Mouse (Mus musculus) MEL (cell line): ENCODE data around the gene Neurl4. TPM values are rescaled to one million over a fixed set of nuclear protein-coding genes. Genes with fewer than 3 reads are reported as not detected.
"Not testable (repeated sequence)": the region's sequence is repeated elsewhere in the genome, so short reads cannot be mapped to it uniquely, and the experiment has no call there.

Experiments used
- DNase-seq: peaks from one replicate; pipeline ENCODE4 v3.0.0; 2011; ENCODE audit warnings: low read depth, low spot score
- H3K27ac ChIP-seq: 2 replicates; pipeline ENCODE4 v1.5.1; 2012; ENCODE audit warnings: low read depth, mild to moderate bottlenecking, control low read depth, low read length, moderate library complexity; ENCODE audit not compliant: control insufficient read depth
- H3K27me3 ChIP-seq, 2 experiments: fragments of 150-350 bp in 1 of 2; sonication (generic) in 1 of 2; 2 replicates each; pipeline ENCODE4 v1.6.1; 2012; ENCODE audit warnings: low read length in 2 of 2, mild to moderate bottlenecking in 2 of 2, improper control_type of control experiment in 1 of 2, moderate library complexity in 1 of 2; ENCODE audit not compliant: insufficient read depth in 2 of 2, control insufficient read depth in 1 of 2
- H3K36me3 ChIP-seq, 2 experiments: 2 replicates each; pipeline ENCODE4 v1.6.1; 2012 to 2014; ENCODE audit warnings: low read length in 2 of 2, improper control_type of control experiment in 1 of 2, inconsistent platforms in 1 of 2, mild to moderate bottlenecking in 1 of 2; ENCODE audit not compliant: insufficient read depth in 2 of 2, control insufficient read depth in 1 of 2
- H3K4me1 ChIP-seq, 2 experiments: fragments of 150-350 bp in 1 of 2; sonication (generic) in 1 of 2; 2 replicates each; pipeline ENCODE4 v1.6.1; 2012; ENCODE audit warnings: low read length in 2 of 2, improper control_type of control experiment in 1 of 2, mild to moderate bottlenecking in 1 of 2; ENCODE audit not compliant: insufficient read depth in 2 of 2, control insufficient read depth in 1 of 2
- H3K4me3 ChIP-seq, 2 experiments: fragments of 150-350 bp in 1 of 2; sonication (generic) in 1 of 2; 2 replicates each; pipeline ENCODE4 v1.5.1; 2012; ENCODE audit warnings: low read depth in 2 of 2, low read length in 2 of 2, mild to moderate bottlenecking in 2 of 2, moderate library complexity in 2 of 2, control low read depth in 1 of 2, improper control_type of control experiment in 1 of 2; ENCODE audit not compliant: control insufficient read depth in 1 of 2, insufficient read depth in 1 of 2
- H3K79me2 ChIP-seq: 2 replicates; pipeline ENCODE4 v1.6.1; 2012; ENCODE audit warnings: mild to moderate bottlenecking, low read length, moderate library complexity; ENCODE audit not compliant: control insufficient read depth, poor library complexity, insufficient read depth
- H3K9ac ChIP-seq: 2 replicates; pipeline ENCODE4 v1.6.1; 2012; ENCODE audit warnings: low read depth, mild to moderate bottlenecking, control low read depth, low read length, moderate library complexity; ENCODE audit not compliant: control insufficient read depth, poor library complexity, severe bottlenecking
- H3K9me3 ChIP-seq: fragments of 150-350 bp; sonication (generic); replicated peaks from 2 replicates; pipeline ENCODE4 v1.6.1; 2012; ENCODE audit warnings: mild to moderate bottlenecking, low read length, improper control_type of control experiment, moderate library complexity; ENCODE audit not compliant: insufficient read depth
- BHLHE40 ChIP-seq: IDR thresholded peaks from 2 replicates; pipeline ENCODE4 v1.6.1; 2012; ENCODE audit warnings: low read depth, mild to moderate bottlenecking, inconsistent platforms, low read length, improper control_type of control experiment, borderline replicate concordance
- CHD1 ChIP-seq: IDR thresholded peaks from 2 replicates; pipeline ENCODE4 v1.6.1; 2012; ENCODE audit warnings: low read depth, mild to moderate bottlenecking, inconsistent platforms, low read length, improper control_type of control experiment
- CHD2 ChIP-seq: IDR thresholded peaks from 2 replicates; pipeline ENCODE4 v1.6.1; 2011; ENCODE audit warnings: low read length, improper control_type of control experiment
- CTCF ChIP-seq, 3 experiments: IDR thresholded peaks in 2 of 3; conservative IDR thresholded peaks in 1 of 3; 2 replicates each; pipeline ENCODE4 v1.5.1; 2011 to 2012; ENCODE audit warnings: low read length in 3 of 3, low read depth in 2 of 3, mild to moderate bottlenecking in 2 of 3, improper control_type of control experiment in 1 of 3, inconsistent platforms in 1 of 3, mixed read lengths in 1 of 3, moderate library complexity in 1 of 3; ENCODE audit not compliant: control insufficient read depth in 1 of 3, insufficient read depth in 1 of 3, poor library complexity in 1 of 3, severe bottlenecking in 1 of 3
- EP300 ChIP-seq, 2 experiments: IDR thresholded peaks; 2 replicates each; pipeline ENCODE4 v1.6.1; 2011; ENCODE audit warnings: improper control_type of control experiment in 2 of 2, low read length in 2 of 2, low read depth in 1 of 2, mild to moderate bottlenecking in 1 of 2
- ETS1 ChIP-seq: IDR thresholded peaks from 2 replicates; pipeline ENCODE4 v1.6.1; 2012; ENCODE audit warnings: low read depth, mild to moderate bottlenecking, inconsistent platforms, low read length, improper control_type of control experiment, moderate library complexity
- GABPA ChIP-seq: IDR thresholded peaks from 2 replicates; pipeline ENCODE4 v1.6.1; 2012; ENCODE audit warnings: low read depth, mild to moderate bottlenecking, inconsistent platforms, low read length, improper control_type of control experiment, moderate library complexity
- KAT2A ChIP-seq: conservative IDR thresholded peaks from 2 replicates; pipeline ENCODE4 v1.6.1; 2012; ENCODE audit warnings: low read depth, low read length, improper control_type of control experiment, inconsistent platforms
- MAX ChIP-seq: IDR thresholded peaks from 2 replicates; pipeline ENCODE4 v1.6.1; 2011; ENCODE audit warnings: low read length, improper control_type of control experiment
- MAZ ChIP-seq: IDR thresholded peaks from 2 replicates; pipeline ENCODE4 v1.6.1; 2012; ENCODE audit warnings: low read depth, mild to moderate bottlenecking, inconsistent platforms, low read length, improper control_type of control experiment
- MEF2A ChIP-seq: IDR thresholded peaks from 2 replicates; pipeline ENCODE4 v1.6.1; 2014; ENCODE audit warnings: low read depth, mild to moderate bottlenecking, inconsistent platforms, low read length, improper control_type of control experiment; ENCODE audit not compliant: poor library complexity, insufficient replicate concordance, severe bottlenecking; ENCODE audit errors: extremely low read depth
- MXI1 ChIP-seq: IDR thresholded peaks from 2 replicates; pipeline ENCODE4 v1.6.1; 2011; ENCODE audit warnings: mild to moderate bottlenecking, low read depth, low read length, improper control_type of control experiment
- MYC ChIP-seq: IDR thresholded peaks from 2 replicates; pipeline ENCODE4 v1.6.1; 2011; ENCODE audit warnings: low read depth, mild to moderate bottlenecking, low read length, improper control_type of control experiment, moderate library complexity
- POLR2A ChIP-seq, 2 experiments: IDR thresholded peaks; 2 replicates each; pipeline ENCODE4 v1.6.1; 2011 to 2012; ENCODE audit warnings: low read length in 2 of 2, mild to moderate bottlenecking in 2 of 2, control low read depth in 1 of 2, improper control_type of control experiment in 1 of 2, low read depth in 1 of 2, moderate library complexity in 1 of 2; ENCODE audit not compliant: control insufficient read depth in 1 of 2, insufficient read depth in 1 of 2, poor library complexity in 1 of 2
- POLR2AphosphoS2 ChIP-seq: IDR thresholded peaks from 2 replicates; pipeline ENCODE4 v1.6.1; 2011; ENCODE audit warnings: low read length, improper control_type of control experiment
- POLR2AphosphoS5 ChIP-seq: IDR thresholded peaks from 2 replicates; pipeline ENCODE4 v1.6.1; 2012; ENCODE audit warnings: low read depth, borderline replicate concordance, mild to moderate bottlenecking, inconsistent platforms, low read length, moderate library complexity, mixed read lengths
- RAD21 ChIP-seq: IDR thresholded peaks from 2 replicates; pipeline ENCODE4 v1.6.1; 2011; ENCODE audit warnings: mild to moderate bottlenecking, low read depth, low read length, improper control_type of control experiment
- RCOR1 ChIP-seq: IDR thresholded peaks from 2 replicates; pipeline ENCODE4 v1.6.1; 2012; ENCODE audit warnings: low read depth, mild to moderate bottlenecking, inconsistent platforms, low read length, improper control_type of control experiment
- SIN3A ChIP-seq: IDR thresholded peaks from 2 replicates; pipeline ENCODE4 v1.6.1; 2012; ENCODE audit warnings: low read length, improper control_type of control experiment, inconsistent platforms
- SMC3 ChIP-seq: IDR thresholded peaks from 2 replicates; pipeline ENCODE4 v1.6.1; 2011; ENCODE audit warnings: low read depth, low read length, improper control_type of control experiment
- TAL1 ChIP-seq: IDR thresholded peaks from 2 replicates; pipeline ENCODE4 v1.6.1; 2012; ENCODE audit warnings: mild to moderate bottlenecking, inconsistent platforms, low read length, moderate library complexity, mixed read lengths
- TBP ChIP-seq: IDR thresholded peaks from 2 replicates; pipeline ENCODE4 v1.8.0; 2011; ENCODE audit warnings: low read depth, low read length, improper control_type of control experiment
- TCF12 ChIP-seq: IDR thresholded peaks from 2 replicates; pipeline ENCODE4 v1.6.1; 2014; ENCODE audit warnings: low read depth, mild to moderate bottlenecking, inconsistent platforms, low read length, improper control_type of control experiment, moderate library complexity
- UBTF ChIP-seq: IDR thresholded peaks from 2 replicates; pipeline ENCODE4 v1.6.1; 2012; ENCODE audit warnings: low read depth, mild to moderate bottlenecking, inconsistent platforms, low read length, improper control_type of control experiment, moderate library complexity, borderline replicate concordance; ENCODE audit not compliant: insufficient read depth
- USF1 ChIP-seq: IDR thresholded peaks from 2 replicates; pipeline ENCODE4 v1.6.1; 2014; ENCODE audit warnings: low read depth, mild to moderate bottlenecking, inconsistent platforms, low read length, improper control_type of control experiment, moderate library complexity
- USF2 ChIP-seq, 2 experiments: IDR thresholded peaks; 2 replicates each; pipeline ENCODE4 v1.6.1; 2011 to 2012; ENCODE audit warnings: improper control_type of control experiment in 2 of 2, low read length in 2 of 2, borderline replicate concordance in 1 of 2, inconsistent platforms in 1 of 2, low read depth in 1 of 2, mild to moderate bottlenecking in 1 of 2; ENCODE audit not compliant: insufficient read depth in 1 of 2
- ZC3H11A ChIP-seq: IDR thresholded peaks from 2 replicates; pipeline ENCODE4 v1.6.1; 2012; ENCODE audit warnings: low read depth, mild to moderate bottlenecking, inconsistent platforms, low read length, improper control_type of control experiment
- ZKSCAN1 ChIP-seq: IDR thresholded peaks from 2 replicates; pipeline ENCODE4 v1.6.1; 2012; ENCODE audit warnings: low read depth, mild to moderate bottlenecking, inconsistent platforms, low read length, improper control_type of control experiment, moderate library complexity
- ZMIZ1 ChIP-seq: IDR thresholded peaks from 2 replicates; pipeline ENCODE4 v1.6.1; 2012; ENCODE audit warnings: low read depth, mild to moderate bottlenecking, inconsistent platforms, low read length, improper control_type of control experiment, moderate library complexity
- ZNF384 ChIP-seq: IDR thresholded peaks from 2 replicates; pipeline ENCODE4 v1.6.1; 2012; ENCODE audit warnings: low read depth, mild to moderate bottlenecking, inconsistent platforms, low read length, improper control_type of control experiment
- polyA plus RNA-seq, 2 experiments: library from polyadenylated mRNA; stranded (reverse) in 1 of 2; unstranded in 1 of 2; fragments of >175 nt in 1 of 2; fragments of >200 nt in 1 of 2; gene quantifications; 2 replicates each; pipeline versions ENCODE4 v1.2.1 to v1.2.4; 2012; ENCODE audit warnings: low replicate concordance in 2 of 2, low read depth in 1 of 2; ENCODE audit not compliant: insufficient read length in 2 of 2, insufficient read depth in 1 of 2, missing spikeins in 1 of 2
- total RNA-seq: library from RNA; depleted of rRNA; stranded (reverse); fragments of 300-350 nt; gene quantifications from 2 replicates; pipeline ENCODE4 v1.2.3, GENCODE M21; 2012

Neurl4 gene
- total and polyA plus RNA-seq, 3 experiments: 50.9 to 58.0 TPM; not detected in 1

- H3K27me3 ChIP-seq, H3K79me2 ChIP-seq, H3K9me3 ChIP-seq, H3K4me3 ChIP-seq: not testable (repeated sequence)
- DNase-seq: peak; percentile 68
- peak overlapping the region; percentile 74 for H3K27ac ChIP-seq
- H3K4me1 ChIP-seq: peaks cover 9 to 35% of the 10 kb centered on the region in 2 experiments; a peak in 3 of 4 replicates
- H3K9ac ChIP-seq: 0 out of 2 replicates have a peak overlapping the region, but pooled peaks have one; percentile 8
- TF ChIP-seq MXI1: 0 out of 2 replicates have a peak, but pooled peaks have one; percentile 3
- H3K36me3 ChIP-seq: peaks cover 0 to 34% of the 10 kb centered on the region in 2 experiments; a peak in 2 of 4 replicates
Observed at GRCm38 (mm10) chr11:69930176-69930575, 29.3 kb downstream of the Neurl4 start.

DNA sequence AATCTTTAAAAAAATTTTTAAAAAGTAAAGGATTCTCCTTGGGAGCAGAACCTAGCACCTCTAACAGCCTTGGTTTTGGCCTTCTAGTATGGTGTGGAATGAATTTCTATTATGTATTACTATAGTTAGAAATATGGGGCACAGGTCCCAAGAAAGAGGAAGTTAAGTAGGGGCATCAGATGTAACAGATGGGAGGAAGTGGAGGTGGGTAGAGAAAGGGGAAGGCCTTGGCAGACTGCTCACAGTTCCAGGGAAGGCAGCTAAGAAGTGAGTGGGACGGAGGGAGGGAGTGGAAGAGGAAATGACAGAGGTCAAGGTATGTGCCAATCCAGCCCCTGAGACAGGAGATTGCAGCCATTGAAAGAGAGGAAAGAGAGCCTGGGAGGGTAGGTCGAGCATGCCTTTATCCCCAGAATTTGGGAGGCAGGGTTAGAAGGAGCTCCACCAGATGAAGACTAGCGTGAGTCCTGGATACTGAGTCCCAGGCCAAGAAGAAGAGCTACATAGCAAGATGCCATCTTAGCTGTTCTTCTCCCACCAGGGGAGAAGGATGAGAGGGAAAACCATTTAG, 30.2 kb downstream of the Neurl4 start:
- Histone ChIP-seq H3K4me1 (peaks cover 9 to 37% of the 10 kb centered on the region in 2 experiments; a peak in 3 of 4 replicates), H3K36me3 (peaks cover 0 to 36% of the 10 kb centered on the region in 2 experiments; a peak in 2 of 4 replicates), H3K79me2 (no peaks in the 10 kb centered on the region), H3K4me3 (peak overlapping the region; percentile 45 to 47), H3K9me3 (no peaks in the 10 kb centered on the region), H3K27ac (peak overlapping the region; percentile 99), H3K27me3 (no peaks in the 10 kb centered on the region), H3K9ac (peak overlapping the region; percentile 56)
- peak; percentile 96 for DNase-seq
- TF ChIP-seq USF2 (IDR thresholded peaks at IDR 0.05; ENCODE audit: borderline replicate concordance in 1 of 2, insufficient read depth in 1 of 2, low read depth in 1 of 2, low read length in 2 of 2) (no peak), MEF2A (no peak), GABPA (no peak), TAL1 (peak; percentile 45), MAX (no peak; the same call in 1 of the 2 replicates), ZKSCAN1 (no peak), CHD1 (peak; percentile 49; the same call in 1 of the 2 replicates), RCOR1 (peak; percentile 68; the same call in 1 of the 2 replicates), POLR2A (IDR thresholded peaks at IDR 0.05; ENCODE audit: control insufficient read depth in 1 of 2, insufficient read depth in 1 of 2, low read depth in 1 of 2, low read length in 2 of 2, poor library complexity in 1 of 2) (peak in 1 of 2 experiments; percentile 51; a peak in 1 of 4 replicates), POLR2AphosphoS5 (no peak), CHD2 (no peak), BHLHE40 (no peak), EP300 (IDR thresholded peaks at IDR 0.05; ENCODE audit: low read depth in 1 of 2, low read length in 2 of 2) (peak; percentile 76 to 78), TCF12 (peak; percentile 38; the same call in 1 of the 2 replicates), CTCF (IDR thresholded peaks at IDR 0.05 in 2 of 3, conservative IDR thresholded peaks at IDR 0.05 in 1 of 3; ENCODE audit: control insufficient read depth in 1 of 3, insufficient read depth in 1 of 3, low read depth in 2 of 3, low read length in 3 of 3, poor library complexity in 1 of 3, severe bottlenecking in 1 of 3) (no peak), MXI1 (peak; percentile 50; the same call in 1 of the 2 replicates), ETS1 (peak; percentile 92), KAT2A (no peak), ZMIZ1 (no peak), SIN3A (peak; percentile 54), TBP (0 out of 2 replicates have a peak, but pooled peaks have one; percentile 12), UBTF (no peak), RAD21 (no peak), ZC3H11A (no peak; the same call in 1 of the 2 replicates), ZNF384 (no peak), POLR2AphosphoS2 (no peak), SMC3 (no peak; the same call in 1 of the 2 replicates), MAZ (peak; percentile 78; the same call in 1 of the 2 replicates), USF1 (no peak), MYC (peak; percentile 23; the same call in 1 of the 2 replicates)
